Mouse (Mus musculus) left cerebral cortex, adult 2 months (tissue): ENCODE measurements around the gene Malsu1. TPM values are rescaled to one million over a fixed set of nuclear protein-coding genes. Genes with fewer than 3 reads are reported as not detected.

Source experiments
- DNase-seq, 2 experiments: peaks; one replicate each; pipeline ENCODE4 v3.0.0; 2021 to 2022; ENCODE audit warnings: low spot score in 2 of 2, mixed read lengths in 1 of 2; ENCODE audit errors: extremely low spot score in 1 of 2
- H3K27ac ChIP-seq: fragments of 200-600 bp; 2 replicates; pipeline ENCODE4 v1.8.1; 2022
- H3K4me3 ChIP-seq: fragments of 200-600 bp; 2 replicates; pipeline ENCODE4 v1.8.1; 2022
- CTCF ChIP-seq: fragments of 200-600 bp; IDR thresholded peaks from 2 replicates; pipeline ENCODE4 v1.8.1; 2022; ENCODE audit warnings: antibody characterized with exemption, mild to moderate bottlenecking, moderate library complexity
- intact Hi-C: fragments of 180-260 bp; cut with DNase I; formaldehyde crosslinking; loops from one replicate; pipeline ENCODE4 v1.15.1; 2025
- total RNA-seq, 2 experiments: library from RNA; stranded (reverse); gene quantifications; 2 replicates each; pipeline ENCODE4 v1.2.3; 2021

Gene Malsu1
- total RNA-seq, 2 experiments from 2014 or later, result 25.9 to 30.6 TPM

DNA sequence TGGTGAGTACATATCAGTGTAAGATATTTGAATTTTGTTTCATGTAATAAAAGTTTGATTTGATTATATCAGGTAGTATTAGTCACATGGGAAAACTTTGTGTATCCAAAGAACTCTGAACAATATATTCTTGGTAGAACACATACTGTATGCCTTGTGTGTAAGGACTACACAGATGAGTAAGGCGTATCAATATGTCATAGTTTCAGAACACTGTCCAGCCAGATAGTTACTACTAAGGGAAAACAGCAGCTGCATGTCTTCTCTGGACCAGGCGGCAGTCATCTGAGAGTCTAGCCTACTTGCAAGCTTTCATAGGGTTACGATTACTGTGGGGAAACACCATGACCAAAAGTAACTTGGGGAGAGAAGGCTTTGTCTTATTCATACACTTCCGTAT lies 9.4 kb downstream of the Malsu1 start:
- no peak for TF ChIP-seq CTCF
- intact Hi-C loops, result no loop called here
- Histone ChIP-seq H3K27ac (no peak overlapping the region), H3K4me3 (no peak overlapping the region)
- DNase-seq, result no peak

DNA sequence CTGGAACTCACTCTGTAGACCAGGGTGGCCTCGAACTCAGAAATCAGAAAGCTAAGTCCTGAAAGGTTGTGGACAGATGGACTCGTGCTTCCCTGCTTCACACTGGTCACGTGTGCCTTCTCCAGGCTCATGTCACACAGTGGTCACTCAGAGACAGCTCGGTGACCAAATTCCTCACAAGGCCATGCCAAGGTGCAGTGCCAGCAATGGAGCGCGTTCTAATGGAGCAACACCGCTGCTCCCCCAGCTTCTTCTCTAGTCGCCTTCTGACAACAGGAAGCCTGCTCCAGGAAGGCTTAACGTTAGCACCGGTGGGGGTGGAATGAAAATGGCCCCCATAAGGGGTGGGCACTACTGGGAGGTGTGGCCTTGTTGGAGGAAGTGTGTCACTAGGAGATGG lies 21.4 kb downstream of the Malsu1 start:
- Histone ChIP-seq H3K27ac (no peak overlapping the region), H3K4me3 (no peak overlapping the region)
- no peak for TF ChIP-seq CTCF
- no peak for DNase-seq
- intact Hi-C loops, result no loop called here

DNA sequence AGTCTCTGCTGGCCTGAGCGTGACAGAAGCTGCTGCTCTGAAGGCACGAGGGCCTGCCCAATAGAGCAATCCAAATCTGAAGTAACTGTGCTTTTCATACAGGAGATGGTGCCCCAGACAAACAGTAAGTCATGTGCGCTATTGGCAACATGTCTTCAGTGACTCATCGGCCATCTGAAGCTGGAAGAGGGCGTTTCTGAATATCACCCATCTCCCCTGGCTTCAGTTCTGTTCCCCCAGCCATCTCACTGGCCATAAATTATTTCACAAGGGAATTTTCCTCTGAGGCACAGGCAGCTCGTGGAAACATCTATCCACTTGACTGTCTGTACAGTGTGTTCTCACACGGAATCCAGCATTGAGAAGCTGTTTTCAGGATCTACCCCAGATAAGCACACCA lies 22.8 kb downstream of the Malsu1 start:
- no peak for DNase-seq
- no peak overlapping the region for H3K4me3 ChIP-seq
- intact Hi-C loops, result no loop called here
- no peak for TF ChIP-seq CTCF
- H3K27ac ChIP-seq, result peak overlapping the region; percentile 55; the same call in 1 of the 2 replicates

DNA sequence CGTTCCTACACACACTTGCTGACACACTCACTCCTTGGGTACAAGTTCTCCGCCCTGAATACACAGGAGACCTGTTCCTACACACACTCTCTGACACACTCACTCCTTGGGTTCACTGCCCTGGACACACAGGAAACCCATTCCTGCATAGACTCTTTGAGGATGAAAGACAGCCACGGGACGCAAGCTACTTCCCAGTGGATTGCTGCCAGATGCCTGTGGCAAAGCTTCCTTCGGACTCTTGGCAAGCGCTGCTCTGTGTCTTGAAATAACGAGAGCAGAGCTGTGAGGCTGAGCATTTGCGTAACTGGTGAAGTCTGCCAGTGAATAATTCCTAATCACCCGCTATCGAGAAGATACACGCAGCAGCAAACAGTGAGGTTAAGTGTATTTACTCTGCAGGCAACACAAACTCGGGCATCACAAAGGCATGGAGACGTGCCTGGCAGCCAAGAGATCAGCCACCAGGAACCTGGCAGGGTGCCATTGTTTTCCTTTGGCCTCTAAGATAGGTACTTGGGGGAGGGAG lies 23.4 kb downstream of the Malsu1 start:
- H3K4me3 ChIP-seq, result peak overlapping the region; percentile 22; the same call in 1 of the 2 replicates
- intact Hi-C loops, result no loop called here

DNA sequence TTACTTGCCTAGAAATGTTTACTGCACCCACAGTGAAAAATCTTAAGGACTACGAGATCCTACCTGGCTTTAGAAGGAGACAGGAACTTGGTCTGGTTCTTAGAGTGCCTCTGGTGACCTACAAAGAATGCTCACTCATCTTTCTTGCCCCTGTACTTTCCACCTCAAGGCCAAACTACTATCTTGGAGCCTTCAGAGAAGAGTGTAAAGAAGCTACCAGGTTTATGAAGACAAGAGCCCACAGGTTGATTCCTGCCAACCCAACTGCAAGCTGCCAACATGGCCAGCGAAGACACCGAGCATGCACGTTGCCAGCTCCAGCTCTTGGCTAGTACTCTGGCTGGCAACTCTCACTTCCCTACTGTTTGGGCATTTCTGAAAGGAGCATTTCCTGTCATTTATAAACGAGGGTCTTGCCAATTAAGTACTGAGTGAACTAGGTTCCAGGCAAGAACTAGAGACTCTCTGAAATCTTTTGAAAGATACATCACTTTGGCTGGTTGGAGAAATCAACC lies 24.1 kb downstream of the Malsu1 start:
- no peak for DNase-seq
- intact Hi-C loops, result no loop called here
- Histone ChIP-seq H3K4me3 (no peak overlapping the region), H3K27ac (peak overlapping the region; percentile 34; the same call in 1 of the 2 replicates)
- no peak for TF ChIP-seq CTCF

More for the DNA sequence above, 23.4 kb downstream of the Malsu1 start:
- H3K27ac ChIP-seq, result peak overlapping the region; percentile 55; the same call in 1 of the 2 replicates
- TF ChIP-seq CTCF, result no peak
- DNase-seq, result peak; percentile 47 to 59

DNA sequence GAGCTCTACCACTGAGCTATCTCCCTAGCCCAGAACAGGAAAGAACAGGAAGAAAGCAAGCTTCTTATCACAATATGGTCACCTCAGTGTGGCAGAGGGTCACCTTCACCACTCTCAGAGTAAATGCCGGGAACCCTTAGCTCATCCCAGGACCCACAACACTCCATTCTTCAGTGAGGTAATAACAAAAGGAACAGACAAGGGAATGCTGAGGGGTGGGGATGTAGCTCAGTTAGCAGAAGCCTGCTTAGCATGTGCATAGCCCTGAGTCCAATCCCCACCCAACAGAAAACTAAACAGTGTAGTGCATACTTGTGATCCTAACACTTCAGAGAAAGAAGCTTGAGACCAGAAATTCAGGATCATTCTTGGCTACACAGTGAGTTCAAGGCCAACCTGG lies 25.5 kb downstream of the Malsu1 start:
- intact Hi-C loops, result no loop called here
- no peak for DNase-seq
- H3K27ac ChIP-seq, result no peak overlapping the region
- no peak overlapping the region for H3K4me3 ChIP-seq
- no peak for TF ChIP-seq CTCF

DNA sequence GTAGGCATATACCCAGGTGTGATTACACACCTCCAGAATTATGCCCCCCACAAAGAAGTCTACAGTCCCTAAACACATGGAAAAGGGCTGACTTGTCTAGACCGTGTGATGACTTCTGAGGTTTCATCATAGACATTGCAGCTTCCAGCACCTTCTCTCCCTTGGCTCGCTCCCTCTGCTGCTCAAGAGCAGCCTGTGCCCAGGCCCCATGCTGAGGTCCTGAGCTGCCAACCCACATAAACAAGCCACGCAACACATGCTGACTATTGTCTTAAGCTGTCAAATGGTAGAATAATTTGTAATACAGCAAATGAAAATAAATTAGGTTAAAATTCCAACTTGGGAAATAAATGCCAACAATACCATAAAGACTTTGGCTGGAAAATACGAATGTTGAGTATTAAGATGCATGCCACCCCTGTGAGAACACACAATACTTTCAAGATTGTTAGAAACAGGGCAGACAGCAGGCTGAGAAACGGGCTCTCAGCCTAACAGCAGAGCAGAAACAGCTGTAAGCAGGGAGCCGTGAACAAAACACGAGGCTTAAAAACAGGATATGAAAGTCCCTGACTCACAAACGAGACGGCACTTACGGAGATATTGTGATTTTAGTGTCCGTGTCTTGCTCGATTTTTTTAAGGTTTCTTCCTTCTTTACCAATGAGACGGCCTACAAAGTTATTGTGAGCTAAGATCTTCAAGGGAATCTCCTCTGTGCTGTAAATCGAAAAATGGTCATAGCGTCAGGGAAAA lies 33.3 kb downstream of the Malsu1 start:
- intact Hi-C loops, result no loop called here
- no peak for DNase-seq
- no peak for TF ChIP-seq CTCF
- Histone ChIP-seq H3K4me3 (no peak overlapping the region), H3K27ac (no peak overlapping the region)

DNA sequence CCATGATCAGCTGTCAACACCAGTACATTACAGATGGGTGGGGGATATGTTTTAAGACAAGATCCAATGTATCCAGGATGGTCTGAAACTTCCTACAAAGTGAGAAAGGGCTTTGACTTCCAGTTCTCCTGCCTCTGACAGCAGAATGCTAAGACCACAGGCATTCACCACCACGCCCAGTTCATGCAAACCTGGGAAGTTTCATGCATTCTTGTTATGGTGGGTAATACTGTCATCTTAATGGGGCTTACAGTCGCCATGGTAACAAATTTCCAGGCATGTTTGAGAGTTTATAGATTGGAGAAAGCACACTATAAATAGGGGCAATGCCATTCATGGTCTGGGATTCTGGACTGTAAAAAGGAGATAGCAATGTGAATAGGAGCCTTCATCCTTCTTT lies 35.6 kb downstream of the Malsu1 start:
- no peak overlapping the region for H3K4me3 ChIP-seq
- no peak for TF ChIP-seq CTCF
- intact Hi-C loops, result no loop called here
- DNase-seq, result no peak
- no peak overlapping the region for H3K27ac ChIP-seq

DNA sequence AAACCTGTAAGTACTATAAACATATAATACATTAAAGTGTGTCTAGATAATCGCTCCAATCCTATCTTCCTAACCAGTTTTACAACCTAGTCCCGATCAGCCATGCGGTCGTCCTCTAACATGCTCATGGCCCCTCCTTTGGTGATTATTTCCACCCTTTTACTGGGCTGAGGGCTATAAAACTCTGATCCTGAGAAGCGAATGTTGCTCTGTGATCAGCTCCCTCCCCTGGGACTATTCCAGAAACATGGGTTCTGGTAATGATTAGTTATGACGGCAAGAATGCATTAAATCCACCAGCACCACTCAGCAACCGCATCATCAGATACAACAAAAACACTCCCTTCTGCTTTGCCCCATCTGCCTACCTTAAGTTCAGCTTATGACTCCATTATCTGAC lies 40.3 kb downstream of the Malsu1 start:
- H3K27ac ChIP-seq, result no peak overlapping the region
- TF ChIP-seq CTCF, result no peak
- no peak for DNase-seq
- no peak overlapping the region for H3K4me3 ChIP-seq
- intact Hi-C loops, result no loop called here

DNA sequence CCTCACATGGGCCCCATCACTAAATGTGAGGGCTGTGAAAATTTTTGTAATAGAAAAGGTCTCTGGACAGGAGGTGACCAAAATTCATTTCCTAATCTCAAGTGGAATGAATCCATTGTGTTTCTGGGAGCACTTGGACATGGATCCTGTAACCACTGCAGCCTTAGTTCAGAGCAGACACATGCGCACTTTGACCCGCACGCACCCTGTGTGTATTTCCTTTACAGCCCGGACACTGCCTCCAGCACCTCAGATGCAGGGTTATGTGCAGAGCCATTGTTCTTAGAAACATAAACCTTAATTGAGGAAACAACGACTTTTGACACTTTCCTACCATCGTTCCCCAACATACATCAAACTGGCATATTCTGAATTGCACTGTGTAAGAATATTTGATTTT lies 40.9 kb downstream of the Malsu1 start:
- intact Hi-C loops, result no loop called here
- TF ChIP-seq CTCF, result no peak
- no peak overlapping the region for H3K27ac ChIP-seq
- DNase-seq, result no peak
- H3K4me3 ChIP-seq, result no peak overlapping the region

DNA sequence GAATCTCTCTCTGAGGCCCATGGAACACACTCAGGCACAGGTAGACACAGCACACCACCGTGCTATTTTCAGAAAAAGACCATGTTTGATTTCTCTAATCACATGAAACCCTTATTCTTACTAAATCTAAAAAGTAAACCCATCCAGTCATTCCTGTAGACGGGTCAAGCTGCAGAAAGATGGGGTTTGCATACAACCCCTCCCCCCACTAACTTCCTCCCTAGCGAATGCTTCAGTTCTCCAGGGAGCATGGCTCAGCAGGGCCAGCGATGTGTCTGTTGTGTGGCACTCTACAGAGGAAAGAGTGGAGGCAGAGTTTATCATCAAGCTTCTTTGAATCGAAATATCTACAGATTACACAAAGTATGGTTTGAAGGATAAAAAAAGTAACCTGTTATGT lies 42.0 kb downstream of the Malsu1 start:
- no peak for TF ChIP-seq CTCF
- H3K27ac ChIP-seq, result no peak overlapping the region
- H3K4me3 ChIP-seq, result no peak overlapping the region
- intact Hi-C loops, result no loop called here
- no peak for DNase-seq

DNA sequence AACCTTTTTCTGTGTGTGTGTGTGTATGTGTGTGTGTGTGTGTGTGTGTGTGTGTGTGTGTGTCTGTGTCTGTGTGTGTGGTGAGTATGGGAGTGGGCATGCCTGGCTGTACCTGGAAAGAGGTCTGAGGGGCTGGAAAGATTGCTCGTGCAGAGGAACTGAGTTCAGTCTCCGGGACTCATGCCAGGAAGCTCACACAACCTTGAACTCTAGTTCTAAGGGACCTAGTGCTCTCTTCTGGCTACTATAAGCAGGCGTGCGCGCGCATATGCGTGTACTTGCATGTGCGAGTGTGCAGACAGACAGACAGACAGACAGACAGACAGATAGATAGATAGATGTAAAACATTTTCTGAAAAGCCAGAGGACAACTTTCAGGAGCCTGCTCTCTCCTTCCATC lies 42.6 kb downstream of the Malsu1 start:
- H3K4me3 ChIP-seq, result no peak overlapping the region
- TF ChIP-seq CTCF, result no peak
- DNase-seq, result no peak
- no peak overlapping the region for H3K27ac ChIP-seq
- intact Hi-C loops, result no loop called here

DNA sequence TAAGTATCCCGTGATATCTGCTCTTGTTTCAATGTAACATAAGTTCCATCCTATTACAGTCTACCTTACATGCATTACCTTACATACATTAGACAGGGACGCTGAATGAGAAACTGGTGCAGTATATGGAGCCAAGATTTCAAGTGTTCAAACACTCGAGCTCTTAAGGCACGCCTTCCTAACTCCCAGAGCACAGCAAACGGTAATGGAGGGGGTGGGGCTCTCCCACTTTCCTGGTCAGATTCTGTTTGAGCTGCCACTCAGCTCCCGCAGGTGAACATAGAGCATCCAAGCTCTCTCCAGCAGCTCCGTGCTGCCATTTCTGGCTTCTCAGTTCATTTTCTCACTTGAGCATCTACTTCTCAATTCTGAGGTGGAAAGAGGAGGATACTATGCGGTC lies 44.9 kb downstream of the Malsu1 start:
- no peak for TF ChIP-seq CTCF
- intact Hi-C loops, result no loop called here
- no peak overlapping the region for H3K4me3 ChIP-seq
- DNase-seq, result no peak
- no peak overlapping the region for H3K27ac ChIP-seq
